Mouse (Mus musculus) liver, embryonic 14.5 days (tissue): ENCODE data around the gene Necab2.

Source experiments
- CTCF ChIP-seq: IDR thresholded peaks from 2 replicates; pipeline ENCODE4 v1.5.1; 2016; ENCODE audit warnings: antibody characterized with exemption, low read depth, control low read depth
- EP300 ChIP-seq: IDR thresholded peaks from 2 replicates; pipeline ENCODE4 v1.6.1; 2016; ENCODE audit warnings: antibody characterized with exemption, low read depth

DNA sequence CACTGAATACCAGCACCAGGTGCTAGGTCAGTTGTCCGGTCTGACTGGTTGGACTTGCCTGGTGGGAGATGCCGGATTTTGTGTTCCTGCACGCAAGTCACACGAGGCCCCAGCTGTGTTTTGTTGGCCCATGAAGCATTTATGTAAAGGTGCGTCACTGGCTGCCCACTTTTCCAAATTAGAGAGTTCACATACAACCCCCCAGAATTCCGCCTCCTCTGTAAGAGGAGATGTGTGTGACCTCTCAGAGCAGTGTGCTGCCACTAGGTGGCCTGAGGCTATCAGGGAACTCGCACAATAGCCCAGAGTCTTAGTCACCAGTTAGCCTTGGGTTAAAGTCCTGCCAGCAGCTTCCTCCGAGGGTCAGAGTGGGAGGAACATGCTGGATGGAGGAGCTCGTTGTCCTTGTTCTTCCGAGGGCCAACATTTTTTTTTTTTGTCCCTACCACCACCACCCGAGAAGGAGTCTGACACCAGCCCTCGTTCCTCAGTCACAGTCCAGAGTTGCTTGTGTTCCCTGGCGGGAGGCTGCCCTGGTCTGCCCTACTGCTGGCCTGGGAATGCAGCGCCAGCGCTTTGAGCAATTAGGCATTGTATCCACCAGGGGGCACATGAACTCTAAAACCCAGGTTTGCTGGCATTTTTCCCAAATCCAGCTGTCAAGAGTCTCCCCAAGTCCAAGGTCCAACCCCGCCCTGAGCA, 6.1 kb upstream of the Necab2 start:
- TF ChIP-seq CTCF (peak; percentile 77), EP300 (no peak)
